Mouse (Mus musculus) liver (tissue): ENCODE measurements around the gene Trim12c.
A peak's percentile ranks its signal among the peaks of the same experiment; 100 is the strongest.
"Not testable (repeated sequence)": the region's sequence is repeated elsewhere in the genome, so short reads cannot be mapped to it uniquely, and the experiment has no call there.

Experiments
- DNase-seq: peaks from one replicate; pipeline ENCODE4 v3.0.0-alpha.2; 2020; ENCODE audit warnings: mixed read lengths

Gene Trim12c

GRCm38 (mm10) chr7:104352717-104353599 lies at the start of gene Trim12c:
Gene Trim12c (minus strand): TSS chr7:104353362.
- DNase-seq = peak; percentile 77

- no peak for DNase-seq
Measured at GRCm38 (mm10) chr7:104401140-104401539, 48.0 kb upstream of the Trim12c start.

GRCm38 (mm10) chr7:104400698-104401097 lies 47.5 kb upstream of the Trim12c start, which contains the start of gene Trim30c:
Gene Trim30c (minus strand): TSS chr7:104400837.
- no peak for DNase-seq

GRCm38 (mm10) chr7:104398492-104398891 lies 45.3 kb upstream of the Trim12c start:
- DNase-seq = no peak

GRCm38 (mm10) chr7:104369736-104370414 lies 16.7 kb upstream of the Trim12c start, which contains the start of gene Trim30b:
Gene Trim30b (minus strand): TSS chr7:104369884.
- DNase-seq = no peak

- no peak for DNase-seq
Measured at GRCm38 (mm10) chr7:104366339-104366738, 13.2 kb upstream of the Trim12c start.

GRCm38 (mm10) chr7:104353600-104353967 lies 422 bp upstream of the Trim12c start:
- DNase-seq = no peak

- not testable (repeated sequence) for DNase-seq
Measured at GRCm38 (mm10) chr7:104348043-104348442, 5.1 kb downstream of the Trim12c start.

GRCm38 (mm10) chr7:104340744-104341143 lies 12.4 kb downstream of the Trim12c start:
- DNase-seq = not testable (repeated sequence)

- DNase-seq = not testable (repeated sequence)
Measured at GRCm38 (mm10) chr7:104335547-104335946, 17.6 kb downstream of the Trim12c start.

- DNase-seq = not testable (repeated sequence)
Measured at GRCm38 (mm10) chr7:104329171-104329570, 24.0 kb downstream of the Trim12c start, which contains the start of gene Trim34b. Gene Trim34b (plus strand): TSS chr7:104329471.

GRCm38 (mm10) chr7:104322028-104322427 lies 31.1 kb downstream of the Trim12c start:
- no peak for DNase-seq

GRCm38 (mm10) chr7:104315369-104316080 lies 37.6 kb downstream of the Trim12c start, which contains the start of gene Trim12a:
Gene Trim12a (minus strand): TSS chr7:104315466.
- not testable (repeated sequence) for DNase-seq

- peak; percentile 20 for DNase-seq
Measured at GRCm38 (mm10) chr7:104314796-104315353, 38.3 kb downstream of the Trim12c start.

- no peak for DNase-seq
Measured at GRCm38 (mm10) chr7:104291638-104292400, 61.3 kb downstream of the Trim12c start.

GRCm38 (mm10) chr7:104290641-104291040 lies 62.5 kb downstream of the Trim12c start:
- no peak for DNase-seq
